ENCODE assay signal across 22 mouse cellular contexts in the genomic region with DNA sequence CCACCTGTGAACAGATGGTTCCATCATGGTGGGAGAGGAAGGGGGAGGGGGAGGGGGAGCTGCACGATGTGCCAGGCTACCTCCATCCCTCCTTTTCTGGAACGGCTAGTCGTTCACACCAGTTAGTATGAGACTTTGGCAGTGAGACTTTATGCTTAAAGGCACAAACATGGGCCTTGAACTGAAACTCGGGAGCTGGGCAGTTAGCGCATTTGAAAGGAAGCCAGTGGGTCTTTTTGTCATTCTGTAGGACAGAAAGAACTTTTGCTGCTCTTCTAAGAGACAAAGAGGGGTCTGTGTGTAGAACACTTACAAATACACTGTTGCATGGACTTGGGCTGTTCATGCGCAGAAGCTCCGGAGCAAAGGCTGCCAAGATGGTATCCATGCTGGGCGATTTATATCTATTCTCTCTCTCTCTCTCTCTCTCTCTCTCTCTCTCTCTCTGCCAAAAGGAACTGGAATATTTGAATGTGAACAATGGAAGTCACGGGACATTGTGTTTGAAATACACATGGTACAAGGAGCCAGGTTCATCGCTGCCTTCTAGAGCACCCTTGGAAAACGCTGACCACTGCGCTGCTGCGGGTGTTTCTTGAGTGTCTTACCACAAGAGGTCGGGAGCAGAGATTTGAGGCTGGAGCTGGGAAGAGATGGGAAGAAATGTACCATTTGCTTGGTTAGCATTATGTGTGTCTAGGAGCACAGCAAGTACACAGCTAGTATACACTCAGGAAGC. TPM values are rescaled to one million over a fixed set of nuclear protein-coding genes. Genes with fewer than 3 reads are reported as not detected.
DNase-seq lines count a peak whose midpoint lies in the region; ATAC-seq and TF ChIP-seq lines count a peak whose summit lies in the region.
"Had no signal": no experiment of that assay in that cellular context is flagged by ENCODE, and none has a peak within 500 bp of the region (broad histone marks: within the 10 kb centered on the region; RNA-seq: fewer than 3 reads in every experiment).

No protein-coding gene starts in this region.

- H3K36me3 ChIP-seq in forebrain, postnatal 0 days (ENCODE audit: insufficient read depth), result no peaks in the 10 kb centered on the region
- no peaks in the 10 kb centered on the region for H3K36me3 ChIP-seq in forebrain, embryonic 11.5 days (ENCODE audit: control insufficient read depth, insufficient read depth, low read length)
- H3K36me3 ChIP-seq in hindbrain, postnatal 0 days (ENCODE audit: insufficient read depth, low read length), result no peaks in the 10 kb centered on the region

- H3K27me3 ChIP-seq in forebrain, postnatal 0 days (ENCODE audit: insufficient read depth, low read length), result no peaks in the 10 kb centered on the region
- no peaks in the 10 kb centered on the region for H3K27me3 ChIP-seq in forebrain, embryonic 11.5 days (ENCODE audit: control insufficient read depth, insufficient read depth, low read length)
- no peaks in the 10 kb centered on the region for H3K27me3 ChIP-seq in hindbrain, postnatal 0 days (ENCODE audit: insufficient read depth, low read length)

- no peak overlapping the region for H3K4me2 ChIP-seq in forebrain, postnatal 0 days (ENCODE audit: low read depth)
- H3K4me2 ChIP-seq in forebrain, embryonic 11.5 days (ENCODE audit: low read depth, low read length, severe bottlenecking), result no peak overlapping the region
- peak overlapping the region; percentile 16; the same call in 1 of the 2 replicates for H3K4me2 ChIP-seq in hindbrain, postnatal 0 days (ENCODE audit: low read depth, low read length)

- 52% methylated on average over 14 of the region's 14 CpGs for WGBS in forebrain, postnatal 0 days
- WGBS in forebrain, embryonic 11.5 days, result 84% methylated on average over 14 of the region's 14 CpGs
- 44% methylated on average over 14 of the region's 14 CpGs for WGBS in hindbrain, postnatal 0 days

- DNase-seq in forebrain, postnatal 0 days, result peak; percentile 65
- DNase-seq in forebrain, embryonic 11.5 days (ENCODE audit: low spot score), result no peak
- DNase-seq in layer of hippocampus, adult 2 months (ENCODE audit: low spot score in 2 of 2), result no peak
- DNase-seq in layer of hippocampus, adult 9-11 months, result no peak
- peak; percentile 71 for DNase-seq in brain, embryonic 14.5 days (ENCODE audit: low read depth)
- peak; percentile 80 for DNase-seq in hindbrain, postnatal 0 days (ENCODE audit: low spot score)
- no peak for DNase-seq in lung, postnatal 10 days
- DNase-seq: adrenal gland, adult 2 months; heart, postnatal 14 days; kidney, adult 2 months; lung, adult 2 months; thymus, postnatal 36 days had no signal

- no peaks in the 10 kb centered on the region; the same call in 1 of the 2 replicates for H3K4me1 ChIP-seq in forebrain, postnatal 0 days (ENCODE audit: insufficient read depth)
- no peaks in the 10 kb centered on the region for H3K4me1 ChIP-seq in forebrain, embryonic 11.5 days (replicated peaks; ENCODE audit: control insufficient read depth, insufficient read depth, low read length)
- H3K4me1 ChIP-seq in hindbrain, postnatal 0 days (ENCODE audit: insufficient read depth, low read length), result peaks cover 8% of the 10 kb centered on the region

- peak overlapping the region; percentile 45; the same call in 1 of the 2 replicates for H3K27ac ChIP-seq in forebrain, postnatal 0 days (ENCODE audit: low read depth, low read length)
- H3K27ac ChIP-seq in forebrain, embryonic 11.5 days (ENCODE audit: low read depth, low read length), result no peak overlapping the region
- H3K27ac ChIP-seq in layer of hippocampus, adult 2 months, result peak overlapping the region; percentile 39; the same call in 1 of the 2 replicates
- peak overlapping the region; percentile 79 for H3K27ac ChIP-seq in hindbrain, postnatal 0 days

- peak; percentile 81 for ATAC-seq in forebrain, postnatal 0 days
- ATAC-seq in forebrain, embryonic 11.5 days (replicated peaks; ENCODE audit: low FRiP score), result no peak
- ATAC-seq in hindbrain, postnatal 0 days, result peak; percentile 87
- ATAC-seq: CD4-positive, CD25-positive, alpha-beta regulatory T cell, adult 4 months had no signal

- TF ChIP-seq POLR2A in brain, embryonic 14.5 days (IDR thresholded peaks at IDR 0.05; ENCODE audit: borderline replicate concordance, extremely low read depth, insufficient read depth, insufficient read length, poor library complexity, severe bottlenecking), result no peak

- no peak overlapping the region for H3K9ac ChIP-seq in forebrain, postnatal 0 days
- H3K9ac ChIP-seq in forebrain, embryonic 11.5 days (ENCODE audit: low read length), result no peak overlapping the region
- H3K9ac ChIP-seq in hindbrain, postnatal 0 days (replicated peaks; ENCODE audit: low read length), result no peak overlapping the region

- H3K9me3 ChIP-seq in forebrain, postnatal 0 days (ENCODE audit: low read length), result no peaks in the 10 kb centered on the region
- no peaks in the 10 kb centered on the region for H3K9me3 ChIP-seq in forebrain, embryonic 11.5 days (ENCODE audit: control insufficient read depth, low read length)
- no peaks in the 10 kb centered on the region for H3K9me3 ChIP-seq in hindbrain, postnatal 0 days (ENCODE audit: low read length)

- no peak overlapping the region for H3K4me3 ChIP-seq in forebrain, postnatal 0 days (ENCODE audit: low read depth, low read length)
- H3K4me3 ChIP-seq in forebrain, embryonic 11.5 days (ENCODE audit: low read depth, low read length), result no peak overlapping the region
- H3K4me3 ChIP-seq in layer of hippocampus, adult 2 months, result peak overlapping the region; percentile 3; the same call in 1 of the 2 replicates
- H3K4me3 ChIP-seq in hindbrain, postnatal 0 days (ENCODE audit: low read length), result no peak overlapping the region

- no peak for TF ChIP-seq CTCF in forebrain, postnatal 0 days (IDR thresholded peaks at IDR 0.05; ENCODE audit: low read depth)
- TF ChIP-seq CTCF in layer of hippocampus, adult 2 months (conservative IDR thresholded peaks at IDR 0.05), result no peak
- TF ChIP-seq CTCF in brain, embryonic 14.5 days (IDR thresholded peaks at IDR 0.05; ENCODE audit: borderline replicate concordance, extremely low read depth, insufficient read depth, insufficient read length), result no peak
- TF ChIP-seq CTCF in hindbrain, postnatal 0 days (IDR thresholded peaks at IDR 0.05; ENCODE audit: low read depth), result peak; percentile 49

RNA-seq across cellular contexts. Expression of a gene that starts 31.0 kb away (rescaled TPM):
- not detected in 2 replicates for total RNA-seq in forebrain, postnatal 0 days (2014; rRNA removed)
- not detected in 2 replicates for polyA plus RNA-seq in forebrain, postnatal 0 days (2015; fragmentation: Nextera tagmentation; extraction: Ambion mirVana)
- polyA plus RNA-seq in forebrain, embryonic 11.5 days (2014; fragmentation: Nextera tagmentation; extraction: Ambion mirVana), result not detected in 2 replicates
- not detected for total RNA-seq in layer of hippocampus, adult 2 months (2021)
- polyA plus RNA-seq in brain, embryonic 14.5 days (2012; rRNA removed), result not detected in 2 replicates
- not detected in 2 replicates for total RNA-seq in hindbrain, postnatal 0 days (2014; rRNA removed)
- polyA plus RNA-seq in hindbrain, postnatal 0 days (2015; fragmentation: Nextera tagmentation; extraction: Ambion mirVana), result not detected in 2 replicates
- total RNA-seq: adrenal gland, adult 2 months; common myeloid progenitor, adult 5-6 weeks; gastrocnemius, adult 8-10 months; left cerebral cortex, postnatal 14 days; liver, adult 2 months; MEL; monocyte, adult 5-6 weeks had no signal
- polyA plus RNA-seq: adrenal gland, adult 2 months; CD4-positive, CD25-positive, alpha-beta regulatory T cell, adult 4 months; kidney, adult 2 months; large intestine, adult 2 months; liver, adult 2 months; lung, adult 2 months; spleen, adult 2 months; stomach, embryonic 16.5 days had no signal

RNA-seq across cellular contexts. Expression of a gene that starts 53.4 kb away (rescaled TPM):
- total RNA-seq in forebrain, postnatal 0 days (2014; rRNA removed), result 0.52 TPM in 1 of 2 replicates, not detected in the other
- polyA plus RNA-seq in forebrain, postnatal 0 days (2015; fragmentation: Nextera tagmentation; extraction: Ambion mirVana), result 0.22 and 0.34 TPM in 2 replicates
- 0.17 and 0.45 TPM in 2 replicates for polyA plus RNA-seq in forebrain, embryonic 11.5 days (2014; fragmentation: Nextera tagmentation; extraction: Ambion mirVana)
- under 1 TPM; 0.22 to 0.51 TPM for total RNA-seq in layer of hippocampus, adult 2 months (2021)
- polyA plus RNA-seq in brain, embryonic 14.5 days (2012; rRNA removed), result 0.22 and 0.25 TPM in 2 replicates
- 0.10 and 0.97 TPM in 2 replicates for total RNA-seq in hindbrain, postnatal 0 days (2014; rRNA removed)
- polyA plus RNA-seq in hindbrain, postnatal 0 days (2015; fragmentation: Nextera tagmentation; extraction: Ambion mirVana), result 0.39 and 0.68 TPM in 2 replicates
- total RNA-seq: adrenal gland, adult 2 months; gastrocnemius, adult 8-10 months; MEL had no signal
- polyA plus RNA-seq: CD4-positive, CD25-positive, alpha-beta regulatory T cell, adult 4 months; kidney, adult 2 months; large intestine, adult 2 months had no signal

Comparison
In these comparisons a context has a peak if more than half of its experiments do, and no peak if none do; other contexts are left out.
1. DNase-seq: peak in forebrain, postnatal 0 days (single experiment), brain, embryonic 14.5 days (single experiment) and hindbrain, postnatal 0 days (single experiment); none in forebrain, embryonic 11.5 days (single experiment), layer of hippocampus, adult 2 months (0 of 2), layer of hippocampus, adult 9-11 months (single experiment) and lung, postnatal 10 days (single experiment).